Mouse (Mus musculus): Measurements from ENCODE around the gene Chmp6.

Chmp6 gene

GRCm38 (mm10) chr11:119909436-119909835 is 3.8 kb upstream of the Chmp6 start:
- peak; percentile 81 for DNase-seq

GRCm38 (mm10) chr11:119912845-119913244 is 396 bp upstream of the Chmp6 start:
- no peak for DNase-seq

GRCm38 (mm10) chr11:119913935-119914314 is 684 bp downstream of the Chmp6 start:
- DNase-seq = no peak

- DNase-seq = no peak
Observed at GRCm38 (mm10) chr11:119914381-119914780, 1.1 kb downstream of the Chmp6 start.

- DNase-seq = no peak
Observed at GRCm38 (mm10) chr11:119915666-119916065, 2.4 kb downstream of the Chmp6 start.

- no peak for DNase-seq
Observed at GRCm38 (mm10) chr11:119916102-119916790, 3.0 kb downstream of the Chmp6 start.

GRCm38 (mm10) chr11:119916834-119917469 is 3.7 kb downstream of the Chmp6 start:
- no peak for DNase-seq

- DNase-seq = no peak
Observed at GRCm38 (mm10) chr11:119918521-119918920, 5.3 kb downstream of the Chmp6 start.

- DNase-seq = no peak
Observed at GRCm38 (mm10) chr11:119919432-119919831, 6.2 kb downstream of the Chmp6 start.

- peak; percentile 73 for DNase-seq
Observed at GRCm38 (mm10) chr11:119919897-119920296, 6.7 kb downstream of the Chmp6 start.

- DNase-seq = no peak
Observed at GRCm38 (mm10) chr11:119920668-119921067, 7.4 kb downstream of the Chmp6 start.

- no peak for DNase-seq
Observed at GRCm38 (mm10) chr11:119925176-119925575, 11.9 kb downstream of the Chmp6 start.

GRCm38 (mm10) chr11:119926762-119927161 is 13.5 kb downstream of the Chmp6 start:
- no peak for DNase-seq

- no peak for DNase-seq
Observed at GRCm38 (mm10) chr11:119928023-119928681, 14.9 kb downstream of the Chmp6 start.

- DNase-seq = no peak
Observed at GRCm38 (mm10) chr11:119929603-119930265, 16.5 kb downstream of the Chmp6 start.

GRCm38 (mm10) chr11:119931809-119932208 is 18.6 kb downstream of the Chmp6 start:
- no peak for DNase-seq

- DNase-seq = no peak
Observed at GRCm38 (mm10) chr11:119933142-119933541, 19.9 kb downstream of the Chmp6 start.

- no peak for DNase-seq
Observed at GRCm38 (mm10) chr11:119933819-119934583, 20.8 kb downstream of the Chmp6 start.

- DNase-seq = no peak
Observed at GRCm38 (mm10) chr11:119934773-119935172, 21.5 kb downstream of the Chmp6 start.

- DNase-seq = peak; percentile 79
Observed at GRCm38 (mm10) chr11:119935457-119935856, 22.2 kb downstream of the Chmp6 start.

- no peak for DNase-seq
Observed at GRCm38 (mm10) chr11:119936456-119936855, 23.2 kb downstream of the Chmp6 start.

GRCm38 (mm10) chr11:119937216-119937615 is 24.0 kb downstream of the Chmp6 start:
- DNase-seq = no peak
